Mouse (Mus musculus) CH12.LX (cell line): Measurements from ENCODE around the gene Pbx1. TPM values are rescaled to one million over a fixed set of nuclear protein-coding genes. Genes with fewer than 3 reads are reported as not detected.

Experiments used
- DNase-seq: peaks from one replicate; pipeline ENCODE4 v3.0.0-alpha.2; 2013; ENCODE audit errors: extremely low read depth
- H3K27ac ChIP-seq: 2 replicates; pipeline ENCODE4 v1.5.1; 2012; ENCODE audit warnings: low read depth, mild to moderate bottlenecking, control low read depth, moderate library complexity; ENCODE audit not compliant: insufficient read depth
- H3K27me3 ChIP-seq: replicated peaks from 2 replicates; pipeline ENCODE3; 2012; ENCODE audit warnings: inconsistent platforms
- H3K36me3 ChIP-seq, 2 experiments: replicated peaks in 1 of 2; 2 replicates each; pipeline versions ENCODE3 to v1.6.1; 2012; ENCODE audit warnings: inconsistent platforms in 1 of 2, low read length in 1 of 2, mild to moderate bottlenecking in 1 of 2, mixed read lengths in 1 of 2, moderate library complexity in 1 of 2; ENCODE audit not compliant: control insufficient read depth in 1 of 2, insufficient read depth in 1 of 2
- H3K4me1 ChIP-seq, 2 experiments: 2 replicates each; pipeline ENCODE4 v1.6.1; 2012; ENCODE audit warnings: inconsistent platforms in 1 of 2, moderate library complexity in 1 of 2; ENCODE audit not compliant: insufficient read depth in 2 of 2, control insufficient read depth in 1 of 2
- H3K4me2 ChIP-seq: 2 replicates; pipeline ENCODE4 v1.6.1; 2012; ENCODE audit warnings: low read depth, mild to moderate bottlenecking, control low read depth; ENCODE audit not compliant: poor library complexity, insufficient read depth, severe bottlenecking
- H3K4me3 ChIP-seq, 3 experiments: fragments of 150-350 bp in 1 of 3; sonication (generic) in 1 of 3; replicated peaks in 1 of 3; 2 replicates each; pipeline versions ENCODE3 to v1.5.1; 2011 to 2012; ENCODE audit warnings: low read depth in 2 of 3, low read length in 2 of 3, mild to moderate bottlenecking in 2 of 3, moderate library complexity in 2 of 3, control low read depth in 1 of 3, improper control_type of control experiment in 1 of 3, inconsistent platforms in 1 of 3, mixed read lengths in 1 of 3; ENCODE audit not compliant: poor library complexity in 1 of 3
- H3K79me2 ChIP-seq: replicated peaks from 2 replicates; pipeline ENCODE4 v1.6.1; 2012; ENCODE audit warnings: mild to moderate bottlenecking, moderate library complexity; ENCODE audit not compliant: control insufficient read depth, poor library complexity, insufficient read depth, severe bottlenecking; ENCODE audit errors: extremely low read depth
- H3K9ac ChIP-seq: 2 replicates; pipeline ENCODE4 v1.6.1; 2012; ENCODE audit warnings: low read depth, mild to moderate bottlenecking, control low read depth, moderate library complexity; ENCODE audit not compliant: insufficient read depth
- H3K9me3 ChIP-seq: replicated peaks from 2 replicates; pipeline ENCODE3; 2012; ENCODE audit warnings: low read length, inconsistent platforms, mixed read lengths
- CHD2 ChIP-seq: IDR thresholded peaks from 2 replicates; pipeline ENCODE4 v1.6.1; 2011; ENCODE audit warnings: low read length, improper control_type of control experiment
- ELF1 ChIP-seq: IDR thresholded peaks from 2 replicates; pipeline ENCODE4 v1.6.1; 2014; ENCODE audit warnings: low read depth, mild to moderate bottlenecking, inconsistent platforms, low read length, improper control_type of control experiment
- JUN ChIP-seq: IDR thresholded peaks from 2 replicates; pipeline ENCODE4 v1.6.1; 2011; ENCODE audit warnings: low read depth, mild to moderate bottlenecking, low read length, improper control_type of control experiment, moderate library complexity; ENCODE audit not compliant: insufficient read depth
- JUND ChIP-seq: conservative IDR thresholded peaks from 2 replicates; pipeline ENCODE4 v1.6.1; 2011; ENCODE audit warnings: low read depth, low read length, improper control_type of control experiment
- KAT2A ChIP-seq: IDR thresholded peaks from 2 replicates; pipeline ENCODE4 v1.6.1; 2012; ENCODE audit warnings: low read length, improper control_type of control experiment, inconsistent platforms; ENCODE audit not compliant: insufficient replicate concordance
- MAFK ChIP-seq: IDR thresholded peaks from 2 replicates; pipeline ENCODE4 v1.6.1; 2011; ENCODE audit warnings: low read length, improper control_type of control experiment; ENCODE audit not compliant: insufficient replicate concordance
- MAX ChIP-seq: IDR thresholded peaks from 2 replicates; pipeline ENCODE4 v1.6.1; 2011; ENCODE audit warnings: low read length, improper control_type of control experiment
- MEF2A ChIP-seq: IDR thresholded peaks from 2 replicates; pipeline ENCODE4 v1.6.1; 2014; ENCODE audit warnings: low read depth, mild to moderate bottlenecking, inconsistent platforms, low read length, improper control_type of control experiment, borderline replicate concordance
- NRF1 ChIP-seq: IDR thresholded peaks from 2 replicates; pipeline ENCODE4 v1.6.1; 2014; ENCODE audit warnings: low read depth, mild to moderate bottlenecking, inconsistent platforms, low read length, improper control_type of control experiment, moderate library complexity
- PAX5 ChIP-seq: IDR thresholded peaks from 2 replicates; pipeline ENCODE4 v1.6.1; 2012; ENCODE audit warnings: low read length, inconsistent platforms, mixed read lengths
- POLR2A ChIP-seq: IDR thresholded peaks from 2 replicates; pipeline ENCODE4 v1.6.1; 2011; ENCODE audit warnings: low read depth, mild to moderate bottlenecking, improper control_type of control experiment, low read length
- POLR2AphosphoS2 ChIP-seq: IDR thresholded peaks from 2 replicates; pipeline ENCODE4 v1.6.1; 2011; ENCODE audit warnings: low read depth, low read length, improper control_type of control experiment
- SIN3A ChIP-seq: IDR thresholded peaks from 2 replicates; pipeline ENCODE4 v1.6.1; 2012; ENCODE audit warnings: low read length, improper control_type of control experiment, inconsistent platforms
- TBP ChIP-seq: conservative IDR thresholded peaks from 2 replicates; pipeline ENCODE4 v1.6.1; 2011; ENCODE audit warnings: low read depth, low read length, improper control_type of control experiment
- TCF12 ChIP-seq: IDR thresholded peaks from 2 replicates; pipeline ENCODE4 v1.6.1; 2014; ENCODE audit warnings: low read depth, mild to moderate bottlenecking, inconsistent platforms, low read length, improper control_type of control experiment
- UBTF ChIP-seq: IDR thresholded peaks from 2 replicates; pipeline ENCODE4 v1.6.1; 2012; ENCODE audit warnings: low read depth, mild to moderate bottlenecking, inconsistent platforms, low read length, improper control_type of control experiment, moderate library complexity
- USF2 ChIP-seq: conservative IDR thresholded peaks from 2 replicates; pipeline ENCODE4 v1.6.1; 2011; ENCODE audit warnings: low read depth, low read length, improper control_type of control experiment
- ZC3H11A ChIP-seq: IDR thresholded peaks from 2 replicates; pipeline ENCODE4 v1.6.1; 2012; ENCODE audit warnings: low read depth, mild to moderate bottlenecking, inconsistent platforms, low read length, improper control_type of control experiment
- ZKSCAN1 ChIP-seq: IDR thresholded peaks from 2 replicates; pipeline ENCODE4 v1.6.1; 2012; ENCODE audit warnings: low read depth, inconsistent platforms, low read length, improper control_type of control experiment, borderline replicate concordance
- ZMIZ1 ChIP-seq: IDR thresholded peaks from 2 replicates; pipeline ENCODE4 v1.6.1; 2012; ENCODE audit warnings: low read depth, mild to moderate bottlenecking, inconsistent platforms, low read length, improper control_type of control experiment
- ZNF384 ChIP-seq: IDR thresholded peaks from 2 replicates; pipeline ENCODE4 v1.6.1; 2012; ENCODE audit warnings: low read depth, low read length, improper control_type of control experiment, inconsistent platforms
- dilution Hi-C: fragments of 300-500 bp; cut with MboI; formaldehyde crosslinking; loops from 2 replicates; pipeline ENCODE4 v1.14.3; 2020; ENCODE audit warnings: low sequenced_read_pairs; ENCODE audit not compliant: extremely low pct_unique_long_range_greater_than_20kb, extremely low pct_ligation_motif_present
- in situ Hi-C: fragments of 300-500 bp; cut with MboI; formaldehyde crosslinking; loops from 3 replicates; pipeline ENCODE4 v1.14.3; 2019; ENCODE audit warnings: low sequenced_read_pairs, low pct_ligation_motif_present, low pct_unique_long_range_greater_than_20kb, mixed read lengths
- polyA plus RNA-seq: library from polyadenylated mRNA; unstranded; fragments of >175 nt; gene quantifications from 2 replicates; pipeline ENCODE4 v1.2.1, GENCODE M21; 2012; ENCODE audit warnings: low read depth; ENCODE audit not compliant: insufficient read length
- total RNA-seq, 2 experiments: library from RNA; depleted of rRNA; stranded (reverse); fragments of 300-350 nt in 1 of 2; fragments of >200 nt in 1 of 2; gene quantifications; 2 replicates each; pipeline ENCODE4 v1.2.3; 2012 to 2014

Pbx1 gene
- total and polyA plus RNA-seq, 3 experiments: not detected

DNA sequence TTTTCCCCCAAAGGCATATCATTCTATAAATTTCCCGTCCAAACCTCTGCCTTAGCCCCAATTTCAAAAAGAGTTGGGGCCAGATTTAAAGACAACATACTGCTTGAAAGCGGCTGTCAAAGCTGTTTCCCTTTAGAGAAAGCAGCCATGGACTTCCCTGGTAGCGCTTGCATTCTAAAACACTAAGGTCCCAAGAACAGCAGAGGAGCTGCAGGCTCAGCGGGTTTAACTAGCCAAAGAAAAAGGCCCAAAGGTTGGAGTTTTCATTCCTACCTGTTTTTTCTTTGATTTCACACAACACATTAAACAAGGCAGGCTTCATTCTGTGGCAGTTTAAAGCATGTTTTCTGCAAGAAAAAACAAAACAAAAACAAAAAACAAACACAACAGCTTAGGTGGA lies 4.5 kb downstream of the Pbx1 start:
- H3K4me1 ChIP-seq: no peaks in the 10 kb centered on the region
- H3K4me3 ChIP-seq: no peak overlapping the region
- no peaks in the 10 kb centered on the region for H3K36me3 ChIP-seq
- no peak for TF ChIP-seq ZMIZ1
- no peak for TF ChIP-seq ZC3H11A
- no peak for TF ChIP-seq SIN3A
- no peak for TF ChIP-seq TCF12
- TF ChIP-seq POLR2A: no peak
- no peak for TF ChIP-seq USF2
- no peak for TF ChIP-seq JUN
- TF ChIP-seq JUND: no peak
- TF ChIP-seq CHD2: no peak
- no peak for TF ChIP-seq MEF2A
- TF ChIP-seq MAX: no peak
- no peak for TF ChIP-seq TBP
- TF ChIP-seq MAFK: no peak
- TF ChIP-seq UBTF: no peak
- no peak for DNase-seq
- dilution Hi-C loops: no loop called here
- H3K9ac ChIP-seq: no peak overlapping the region
- no peak overlapping the region for H3K27ac ChIP-seq
- in situ Hi-C loops: no loop called here
- no peak overlapping the region for H3K4me2 ChIP-seq
- H3K9me3 ChIP-seq: peaks cover 41% of the 10 kb centered on the region
- no peaks in the 10 kb centered on the region for H3K27me3 ChIP-seq
- no peaks in the 10 kb centered on the region for H3K79me2 ChIP-seq

DNA sequence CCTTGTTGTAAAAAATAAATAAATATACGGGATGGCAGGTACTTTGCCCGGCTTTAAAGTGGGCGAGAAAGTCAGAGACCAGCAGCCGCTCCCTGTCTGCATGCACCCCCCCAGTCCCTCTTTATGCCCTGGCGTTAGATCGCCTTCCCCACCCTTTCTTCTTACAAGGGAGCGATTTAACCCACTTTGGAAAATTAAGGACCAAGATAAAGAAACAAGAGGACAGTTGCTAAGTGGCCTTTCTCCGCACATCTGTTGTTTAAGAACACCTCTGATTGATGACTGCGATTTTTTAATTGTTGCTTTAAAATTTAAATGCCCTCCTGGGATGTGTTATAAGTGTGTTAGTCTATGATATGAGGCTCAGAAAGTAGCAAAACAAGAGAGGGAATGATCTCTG lies 5.2 kb downstream of the Pbx1 start:
- Histone ChIP-seq H3K4me1 (no peaks in the 10 kb centered on the region), H3K9me3 (peaks cover 43% of the 10 kb centered on the region), H3K4me3 (no peak overlapping the region), H3K9ac (no peak overlapping the region), H3K27me3 (no peaks in the 10 kb centered on the region), H3K36me3 (no peaks in the 10 kb centered on the region), H3K79me2 (no peaks in the 10 kb centered on the region), H3K27ac (no peak overlapping the region), H3K4me2 (no peak overlapping the region)
- dilution Hi-C loops: no loop called here
- in situ Hi-C loops: no loop called here
- no peak for DNase-seq
- TF ChIP-seq PAX5 (no peak), ZKSCAN1 (no peak), MAFK (no peak), ELF1 (no peak), ZNF384 (no peak), NRF1 (no peak), JUN (no peak), POLR2AphosphoS2 (no peak), ZMIZ1 (no peak), MAX (no peak), UBTF (no peak), KAT2A (no peak)
